Mouse (Mus musculus): Measurements from ENCODE around the gene Zbtb46. TPM values are rescaled to one million over a fixed set of nuclear protein-coding genes. Genes with fewer than 3 reads are reported as not detected.

Zbtb46 gene
- polyA plus RNA-seq, 1 experiment from 2014 or later = 22.0 TPM

DNA sequence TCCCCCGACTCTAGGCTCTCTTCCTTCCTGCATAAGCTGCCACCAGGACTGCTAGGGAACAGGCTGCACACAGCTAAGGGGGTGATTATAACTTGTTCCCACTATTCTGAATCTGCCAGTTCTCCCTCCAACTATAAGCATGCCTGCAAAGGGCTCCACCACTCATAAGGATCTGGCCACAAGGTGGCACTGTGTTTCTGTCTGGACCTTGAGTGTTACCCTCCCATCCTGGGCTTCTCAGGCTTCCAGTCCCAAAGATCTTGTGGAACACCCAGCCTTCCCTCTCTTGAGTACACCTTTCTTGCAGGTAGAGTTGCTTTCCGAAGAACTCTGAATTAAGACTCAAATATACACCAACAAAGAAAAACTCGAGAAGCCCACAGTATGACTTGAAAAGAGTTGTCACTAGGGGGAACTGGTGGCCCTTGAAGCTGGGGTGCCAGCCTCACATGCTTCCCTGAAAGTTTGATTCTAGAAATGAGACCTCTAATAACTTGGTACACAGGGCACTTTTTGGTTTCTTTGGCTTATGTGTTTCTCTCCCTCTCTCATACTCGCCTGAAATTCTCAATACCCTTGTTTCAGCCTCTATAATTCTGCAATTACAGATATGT lies 66.5 kb downstream of the Zbtb46 start:
- H3K4me1 ChIP-seq (replicated peaks) = peaks cover 8% of the 10 kb centered on the region; the same call in 1 of the 2 replicates
- peak; percentile 78; the same call in 1 of the 2 replicates for ATAC-seq (ENCODE audit: low read depth)
- H3K4me3 ChIP-seq = no peak overlapping the region
- H3K36me3 ChIP-seq = peaks cover 37% of the 10 kb centered on the region
- H3K27ac ChIP-seq (replicated peaks) = no peak overlapping the region
- H3K9me3 ChIP-seq = no peaks in the 10 kb centered on the region
- no peak overlapping the region for H3K9ac ChIP-seq
- 29% methylated on average over 4 of the region's 4 CpGs for WGBS
- no peaks in the 10 kb centered on the region for H3K27me3 ChIP-seq
- no peak overlapping the region for H3K4me2 ChIP-seq

DNA sequence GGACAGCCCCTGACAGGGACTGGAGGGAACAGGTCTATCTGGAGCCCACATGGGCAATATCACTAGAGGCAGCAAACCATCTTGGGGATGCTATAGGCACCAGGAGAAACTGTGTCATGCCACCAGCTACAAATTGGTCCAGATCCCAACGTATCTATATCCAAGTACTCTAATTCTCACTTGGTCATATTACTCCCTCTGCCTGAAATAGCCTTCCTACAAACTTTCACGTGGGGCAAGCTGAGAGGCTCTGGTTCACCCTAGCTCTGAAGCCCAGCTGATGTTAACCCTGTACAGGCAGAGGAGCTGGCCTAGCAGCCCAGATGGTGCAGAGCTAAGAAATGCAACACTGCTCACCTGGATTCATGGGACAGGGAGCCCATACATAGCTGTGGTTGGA lies 67.7 kb downstream of the Zbtb46 start:
- ATAC-seq (ENCODE audit: low read depth) = no peak
- H3K4me3 ChIP-seq = no peak overlapping the region
- H3K4me2 ChIP-seq = no peak overlapping the region
- H3K4me1 ChIP-seq (replicated peaks) = no peaks in the 10 kb centered on the region
- H3K27me3 ChIP-seq = no peaks in the 10 kb centered on the region
- H3K36me3 ChIP-seq = peaks cover 46% of the 10 kb centered on the region
- H3K27ac ChIP-seq (replicated peaks) = no peak overlapping the region
- no peaks in the 10 kb centered on the region for H3K9me3 ChIP-seq
- 77% methylated on average over 2 of the region's 2 CpGs for WGBS
- H3K9ac ChIP-seq = no peak overlapping the region

DNA sequence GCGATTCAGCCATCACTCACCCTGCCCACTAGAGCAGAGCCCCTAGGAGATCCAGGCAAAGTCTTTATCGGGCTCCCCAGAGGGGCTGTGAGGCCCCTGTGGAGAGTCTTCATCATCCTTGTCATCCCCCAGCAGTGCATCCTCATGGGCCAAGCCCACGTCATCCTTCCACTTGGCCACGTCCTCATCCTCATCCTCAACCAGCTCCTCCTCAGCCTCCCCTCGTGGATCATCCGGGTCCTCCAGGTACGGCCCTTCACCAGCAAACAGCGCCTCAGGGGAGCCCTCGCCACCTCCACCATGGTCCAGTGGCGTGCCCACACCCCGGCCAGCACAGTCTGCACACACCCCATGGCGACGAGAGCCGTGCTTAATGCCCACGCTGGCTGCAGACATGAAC lies 68.2 kb downstream of the Zbtb46 start:
- Histone ChIP-seq H3K4me3 (no peak overlapping the region), H3K9ac (no peak overlapping the region), H3K27me3 (no peaks in the 10 kb centered on the region), H3K36me3 (peaks cover 51% of the 10 kb centered on the region), H3K4me1 (replicated peaks) (no peaks in the 10 kb centered on the region), H3K4me2 (no peak overlapping the region), H3K27ac (replicated peaks) (no peak overlapping the region), H3K9me3 (no peaks in the 10 kb centered on the region)
- ATAC-seq (ENCODE audit: low read depth) = 0 out of 2 replicates have a peak, but pooled peaks have one; percentile 20
- 88% methylated on average over 15 of the region's 15 CpGs for WGBS

DNA sequence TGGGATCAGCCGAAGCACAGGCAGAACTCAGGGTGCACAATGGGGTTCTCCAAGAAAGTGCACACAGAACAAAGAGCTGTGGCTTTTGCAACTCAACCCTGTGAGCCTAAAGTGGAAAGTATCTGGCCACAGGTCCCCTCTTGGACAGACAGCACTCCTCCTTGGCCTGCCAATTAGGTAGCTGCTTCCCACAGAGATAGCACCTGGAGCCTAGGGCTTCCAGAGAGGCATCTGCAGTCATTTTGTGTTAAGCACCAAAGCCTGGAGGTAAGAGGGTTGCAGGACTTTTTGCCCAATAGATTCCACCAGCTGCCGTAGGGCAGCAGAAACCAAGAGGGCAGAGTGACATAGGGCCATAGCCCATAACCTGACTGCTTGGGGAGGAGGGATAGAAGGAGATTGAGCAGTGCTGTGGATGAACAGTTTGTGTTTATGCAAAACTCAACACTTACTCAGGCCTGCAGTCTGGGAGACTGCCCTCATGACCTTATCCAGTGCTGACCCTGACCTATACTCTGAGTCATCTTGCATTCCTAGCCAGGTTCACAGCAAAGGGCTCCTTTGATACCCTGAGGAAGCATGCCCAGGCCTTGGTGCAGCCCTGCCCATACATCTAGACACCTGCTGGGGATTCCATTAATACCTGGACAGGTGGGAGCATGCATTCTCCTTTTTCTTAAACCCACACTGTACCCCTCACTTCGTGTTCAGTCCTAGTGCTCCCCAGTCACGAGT lies 68.9 kb downstream of the Zbtb46 start:
- H3K27ac ChIP-seq (replicated peaks) = no peak overlapping the region
- H3K4me3 ChIP-seq = no peak overlapping the region
- H3K4me2 ChIP-seq = no peak overlapping the region
- H3K36me3 ChIP-seq = peaks cover 55% of the 10 kb centered on the region
- no peaks in the 10 kb centered on the region for H3K27me3 ChIP-seq
- no peaks in the 10 kb centered on the region for H3K9me3 ChIP-seq
- ATAC-seq (ENCODE audit: low read depth) = no peak
- WGBS = 81% methylated on average over 4 of the region's 4 CpGs
- no peak overlapping the region for H3K9ac ChIP-seq
- H3K4me1 ChIP-seq (replicated peaks) = no peaks in the 10 kb centered on the region

DNA sequence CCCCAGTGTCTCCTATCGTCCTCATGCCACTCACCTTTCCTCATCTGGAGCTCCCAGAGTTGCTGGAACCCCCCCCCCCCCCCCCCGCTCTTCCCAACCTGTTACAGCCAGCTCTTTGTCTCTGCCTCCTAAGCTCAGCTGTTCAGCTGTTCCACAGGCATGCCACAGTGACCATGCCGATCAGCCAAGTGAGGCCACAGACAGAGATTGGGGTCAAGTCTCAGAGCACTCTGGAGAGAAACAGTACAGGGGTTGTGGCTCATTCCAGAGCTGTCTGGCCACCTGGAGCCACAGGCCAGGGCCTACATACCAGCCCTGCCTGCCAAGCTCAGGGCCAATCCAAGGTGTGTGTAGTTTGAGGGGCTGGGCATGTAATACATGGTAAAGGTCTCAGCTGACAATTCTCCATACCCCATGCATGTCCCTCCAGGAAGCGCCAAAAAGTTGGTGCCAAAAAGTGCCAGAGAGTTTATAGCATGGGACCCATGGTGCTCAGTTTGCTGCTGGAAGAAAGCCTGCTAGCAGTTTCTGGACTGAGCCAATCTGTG lies 72.5 kb downstream of the Zbtb46 start:
- no peak overlapping the region for H3K4me3 ChIP-seq
- H3K9me3 ChIP-seq = no peaks in the 10 kb centered on the region
- WGBS = 86% methylated on average over 4 of the region's 4 CpGs
- H3K27ac ChIP-seq (replicated peaks) = no peak overlapping the region
- no peak for ATAC-seq (ENCODE audit: low read depth)
- H3K36me3 ChIP-seq = peaks cover 72% of the 10 kb centered on the region
- no peak overlapping the region for H3K4me2 ChIP-seq
- no peaks in the 10 kb centered on the region for H3K27me3 ChIP-seq
- no peak overlapping the region for H3K9ac ChIP-seq
- no peaks in the 10 kb centered on the region for H3K4me1 ChIP-seq (replicated peaks)

DNA sequence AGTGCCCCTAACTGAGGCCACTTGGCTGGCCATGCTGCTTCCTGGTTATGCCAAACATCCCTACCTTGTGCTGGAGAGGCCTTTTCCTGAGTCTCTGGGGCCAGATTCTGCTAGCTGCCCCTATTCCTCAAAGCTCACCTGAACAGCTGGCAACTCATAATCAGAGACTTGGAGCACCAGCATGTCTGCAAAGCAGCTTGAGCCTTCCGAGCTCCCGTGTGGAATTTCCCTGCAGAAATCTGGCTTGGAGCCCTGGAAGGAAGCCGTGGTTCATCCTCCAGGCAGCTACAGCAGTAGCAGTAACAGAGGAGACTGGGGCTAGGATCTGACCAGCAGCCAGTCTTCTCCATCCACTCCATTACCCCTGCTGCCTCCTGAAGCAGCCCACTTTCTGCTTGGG lies 73.3 kb downstream of the Zbtb46 start:
- Histone ChIP-seq H3K9me3 (no peaks in the 10 kb centered on the region), H3K4me3 (no peak overlapping the region), H3K4me2 (no peak overlapping the region), H3K36me3 (peaks cover 72% of the 10 kb centered on the region), H3K9ac (no peak overlapping the region), H3K27ac (replicated peaks) (no peak overlapping the region), H3K4me1 (replicated peaks) (no peaks in the 10 kb centered on the region), H3K27me3 (no peaks in the 10 kb centered on the region)
- WGBS = 72% methylated on average over 3 of the region's 3 CpGs
- ATAC-seq (ENCODE audit: low read depth) = no peak

DNA sequence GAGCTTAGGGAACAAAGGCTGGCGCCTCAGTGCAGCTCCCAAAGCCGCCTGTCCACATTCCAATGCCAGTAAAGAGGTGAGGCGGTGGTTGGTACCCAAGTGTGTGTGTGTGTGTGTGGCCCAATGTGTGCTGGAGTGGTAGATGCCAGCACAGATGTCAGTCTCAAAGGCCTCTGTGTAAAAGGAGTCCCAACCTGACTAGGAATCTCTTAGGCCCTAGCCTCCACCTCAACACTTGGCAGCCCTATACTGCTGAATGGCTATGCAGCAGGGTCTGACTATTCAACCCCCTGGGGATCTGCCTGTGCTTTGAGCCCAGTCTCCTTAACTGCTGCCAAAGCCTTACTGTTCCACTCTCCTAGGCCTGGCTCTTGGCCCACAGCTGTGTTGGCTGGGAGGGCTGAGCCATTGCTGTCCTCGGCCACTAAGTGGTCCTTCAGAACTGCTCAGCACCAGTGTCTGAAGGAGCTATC lies 74.3 kb downstream of the Zbtb46 start:
- Histone ChIP-seq H3K27ac (replicated peaks) (no peak overlapping the region), H3K9me3 (no peaks in the 10 kb centered on the region), H3K9ac (no peak overlapping the region), H3K36me3 (peaks cover 73% of the 10 kb centered on the region), H3K27me3 (no peaks in the 10 kb centered on the region), H3K4me2 (no peak overlapping the region), H3K4me1 (replicated peaks) (no peaks in the 10 kb centered on the region), H3K4me3 (no peak overlapping the region)
- 90% methylated on average over 4 of the region's 4 CpGs for WGBS
- 0 out of 2 replicates have a peak, but pooled peaks have one; percentile 28 for ATAC-seq (ENCODE audit: low read depth)

DNA sequence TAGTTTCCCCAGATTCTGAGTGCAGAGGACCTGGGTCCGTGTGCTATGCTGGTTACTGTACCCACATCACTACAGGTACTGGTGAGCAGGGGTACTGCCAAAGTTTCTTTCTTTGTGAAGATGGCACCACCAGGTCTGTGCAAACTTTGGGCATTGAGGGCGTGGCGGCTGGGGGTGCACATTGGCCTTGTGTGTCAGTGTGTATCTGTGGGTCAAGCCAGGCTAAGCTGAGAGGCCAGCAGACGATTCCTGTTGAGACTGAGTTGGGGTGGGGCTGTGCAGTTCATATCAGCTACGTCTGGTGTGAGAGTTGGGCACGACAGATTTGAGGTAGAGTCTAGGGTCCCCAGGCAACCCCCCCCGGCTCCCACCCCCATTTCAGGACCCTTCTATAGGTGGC lies 74.8 kb downstream of the Zbtb46 start:
- H3K27me3 ChIP-seq = no peaks in the 10 kb centered on the region
- no peak overlapping the region for H3K27ac ChIP-seq (replicated peaks)
- no peak overlapping the region for H3K4me2 ChIP-seq
- H3K9ac ChIP-seq = no peak overlapping the region
- no peaks in the 10 kb centered on the region for H3K9me3 ChIP-seq
- no peak overlapping the region for H3K4me3 ChIP-seq
- H3K4me1 ChIP-seq (replicated peaks) = no peaks in the 10 kb centered on the region
- WGBS = 91% methylated on average over 7 of the region's 7 CpGs
- peaks cover 77% of the 10 kb centered on the region for H3K36me3 ChIP-seq
- ATAC-seq (ENCODE audit: low read depth) = no peak

DNA sequence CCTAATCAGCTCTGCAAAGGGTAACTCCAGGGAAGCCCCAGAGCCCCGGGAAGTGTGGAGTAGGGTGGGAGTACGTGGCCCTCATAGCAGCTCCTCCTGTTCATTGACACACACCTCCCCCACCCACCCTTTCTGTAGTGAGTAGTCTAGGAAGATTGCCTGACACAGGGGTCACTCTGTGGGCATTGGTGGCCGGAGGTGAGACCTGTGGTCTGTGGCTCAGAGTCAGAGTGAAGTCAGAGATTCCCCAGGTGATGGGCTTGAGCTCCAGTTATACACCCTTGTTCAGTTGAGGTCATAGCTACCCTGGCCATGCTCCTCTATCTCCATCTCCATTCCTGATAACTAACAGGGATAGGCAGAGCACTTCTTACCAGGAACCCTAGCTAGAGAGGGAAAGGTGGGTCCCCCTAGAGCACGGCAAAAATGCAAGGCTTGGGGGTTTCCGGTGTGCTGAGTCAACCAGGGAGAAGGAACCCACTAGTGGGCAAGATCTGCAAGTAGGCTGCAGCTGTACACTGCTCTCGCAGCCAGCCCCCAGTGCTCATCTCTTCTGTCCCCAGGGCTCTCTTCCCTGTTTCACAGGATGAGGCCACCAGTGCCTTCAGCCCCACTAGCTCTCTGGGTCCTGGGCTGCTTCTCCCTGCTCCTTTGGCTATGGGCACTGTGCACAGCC lies 77.5 kb downstream of the Zbtb46 start:
- Histone ChIP-seq H3K9me3 (no peaks in the 10 kb centered on the region), H3K27ac (replicated peaks) (no peak overlapping the region), H3K9ac (no peak overlapping the region), H3K36me3 (peaks cover 86% of the 10 kb centered on the region), H3K27me3 (no peaks in the 10 kb centered on the region), H3K4me3 (no peak overlapping the region), H3K4me2 (no peak overlapping the region), H3K4me1 (replicated peaks) (no peaks in the 10 kb centered on the region)
- ATAC-seq (ENCODE audit: low read depth) = no peak
- 91% methylated on average over 6 of the region's 6 CpGs for WGBS

DNA sequence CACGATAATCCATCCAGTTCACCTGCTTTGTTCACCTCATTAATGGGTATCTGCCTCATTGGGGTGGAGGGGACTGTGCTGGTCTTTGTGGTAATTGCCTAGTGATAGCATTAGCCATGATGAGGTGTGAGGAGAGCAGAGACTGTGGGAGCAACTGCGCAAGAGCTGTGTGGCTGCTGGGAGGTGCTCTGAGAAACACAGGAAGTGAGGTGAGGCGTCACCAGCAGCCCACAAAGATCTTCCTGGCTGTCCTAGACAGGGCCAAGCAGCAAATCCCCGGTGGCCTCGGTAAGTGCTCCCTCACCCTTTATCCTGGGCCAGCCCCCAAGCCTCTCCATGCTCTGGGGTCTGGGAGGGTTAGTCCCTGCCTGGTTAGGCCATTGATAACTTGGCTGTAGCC lies 78.1 kb downstream of the Zbtb46 start:
- H3K4me1 ChIP-seq (replicated peaks) = no peaks in the 10 kb centered on the region
- WGBS = 88% methylated on average over 5 of the region's 5 CpGs
- H3K4me3 ChIP-seq = no peak overlapping the region
- H3K36me3 ChIP-seq = peaks cover 79% of the 10 kb centered on the region
- no peak for ATAC-seq (ENCODE audit: low read depth)
- no peak overlapping the region for H3K4me2 ChIP-seq
- no peak overlapping the region for H3K27ac ChIP-seq (replicated peaks)
- H3K27me3 ChIP-seq = no peaks in the 10 kb centered on the region
- no peaks in the 10 kb centered on the region for H3K9me3 ChIP-seq
- no peak overlapping the region for H3K9ac ChIP-seq

DNA sequence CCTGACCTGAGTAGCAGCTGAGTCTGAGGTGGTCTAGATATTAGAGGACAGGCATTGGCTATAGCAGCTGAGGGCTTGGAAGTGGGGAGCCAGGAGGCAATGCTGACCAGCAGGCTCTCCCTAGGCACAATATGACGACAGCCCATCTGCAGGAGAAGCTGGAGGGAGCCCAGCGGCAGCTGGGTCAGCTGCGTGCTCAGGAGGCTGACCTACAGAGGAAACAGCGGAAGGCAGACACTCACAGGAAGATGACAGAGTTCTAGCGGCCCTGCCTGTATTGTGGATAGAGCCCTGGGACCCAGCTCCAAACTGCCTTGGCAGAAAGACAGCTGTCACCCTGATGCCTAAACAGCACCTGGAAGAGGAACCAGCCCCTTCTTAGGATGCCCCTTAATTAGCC lies 79.0 kb downstream of the Zbtb46 start:
- no peaks in the 10 kb centered on the region for H3K27me3 ChIP-seq
- H3K9me3 ChIP-seq = no peaks in the 10 kb centered on the region
- ATAC-seq (ENCODE audit: low read depth) = no peak
- no peak overlapping the region for H3K9ac ChIP-seq
- WGBS = 84% methylated on average over 5 of the region's 5 CpGs
- H3K4me2 ChIP-seq = no peak overlapping the region
- no peak overlapping the region for H3K4me3 ChIP-seq
- H3K27ac ChIP-seq (replicated peaks) = no peak overlapping the region
- H3K4me1 ChIP-seq (replicated peaks) = no peaks in the 10 kb centered on the region
- peaks cover 72% of the 10 kb centered on the region for H3K36me3 ChIP-seq

DNA sequence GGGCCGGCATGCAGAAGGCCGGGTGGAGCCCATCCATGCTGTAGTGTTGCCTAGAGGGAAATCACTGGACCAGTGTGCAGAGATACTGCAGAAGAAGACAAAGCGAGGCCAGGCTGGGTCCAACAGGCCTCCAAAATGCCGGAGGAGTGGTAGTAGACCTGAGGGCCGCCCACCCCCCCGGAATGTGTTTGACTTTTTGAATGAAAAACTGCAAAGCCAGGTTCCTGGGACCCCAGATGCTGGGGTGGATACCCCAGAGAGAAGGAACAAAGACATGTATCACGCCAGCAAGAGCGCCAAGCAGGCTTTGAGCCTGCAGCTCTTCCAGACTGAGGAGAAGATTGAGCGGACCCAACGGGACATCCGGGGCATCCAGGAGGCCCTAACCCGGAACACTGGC lies 79.4 kb downstream of the Zbtb46 start, which contains the start of gene Lime1:
Gene Lime1 (plus strand): TSS at position 301 of the 400 bp plus-strand sequence.
- Histone ChIP-seq H3K27ac (replicated peaks) (no peak within 1 kb of the TSS), H3K4me1 (replicated peaks) (no peaks in the 10 kb centered on the region), H3K9me3 (no peaks in the 10 kb centered on the region), H3K4me3 (no peak within 1 kb of the TSS), H3K9ac (no peak within 1 kb of the TSS), H3K36me3 (peaks cover 67% of the 10 kb centered on the region), H3K4me2 (no peak within 1 kb of the TSS), H3K27me3 (no peaks in the 10 kb centered on the region)
- WGBS = 94% methylated on average over 12 of the region's 12 CpGs
- no peak for ATAC-seq (ENCODE audit: low read depth)
